Mouse (Mus musculus) erythroblast, embryonic 14.5 days (primary cell): Measurements from ENCODE around the gene Pdzd8. TPM values are rescaled to one million over a fixed set of nuclear protein-coding genes. Genes with fewer than 3 reads are reported as not detected.

Experiments used
- H3K27me3 ChIP-seq: 2 replicates; pipeline ENCODE4 v1.6.1; 2012; ENCODE audit warnings: inconsistent platforms; ENCODE audit not compliant: control insufficient read depth
- H3K36me3 ChIP-seq: 2 replicates; pipeline ENCODE4 v1.6.1; 2012; ENCODE audit warnings: mild to moderate bottlenecking, inconsistent platforms; ENCODE audit not compliant: control insufficient read depth
- H3K4me1 ChIP-seq: 2 replicates; pipeline ENCODE4 v1.6.1; 2012; ENCODE audit warnings: inconsistent platforms; ENCODE audit not compliant: control insufficient read depth
- H3K4me3 ChIP-seq: replicated peaks from 2 replicates; pipeline ENCODE3; 2012; ENCODE audit warnings: moderate library complexity, mild to moderate bottlenecking, inconsistent platforms
- H3K9me3 ChIP-seq: 2 replicates; pipeline ENCODE4 v1.6.1; 2012; ENCODE audit warnings: low read length, inconsistent platforms, mixed read lengths; ENCODE audit not compliant: control insufficient read depth
- GATA1 ChIP-seq: IDR thresholded peaks from 2 replicates; pipeline ENCODE4 v1.6.1; 2012; ENCODE audit warnings: low read length, inconsistent platforms, mixed read lengths
- TAL1 ChIP-seq: IDR thresholded peaks from 3 replicates; pipeline ENCODE4 v1.6.1; 2012; ENCODE audit warnings: low read length, inconsistent platforms, mixed read lengths
- polyA plus RNA-seq: library from polyadenylated mRNA; stranded (reverse); fragments of >175 nt; gene quantifications from 2 replicates; pipeline ENCODE4 v1.2.3, GENCODE M21; 2012

Gene Pdzd8
- polyA plus RNA-seq, 1 experiment, result 0.36 TPM

- no peaks in the 10 kb centered on the region for H3K36me3 ChIP-seq
- TF ChIP-seq GATA1 (no peak), TAL1 (no peak)
- H3K4me3 ChIP-seq, result no peak overlapping the region
- H3K9me3 ChIP-seq, result no peaks in the 10 kb centered on the region
- peaks cover 24% of the 10 kb centered on the region for H3K27me3 ChIP-seq
- H3K4me1 ChIP-seq, result peaks cover 9% of the 10 kb centered on the region
Observed at GRCm38 (mm10) chr19:59265907-59266306, 79.7 kb downstream of the Pdzd8 start.

DNA sequence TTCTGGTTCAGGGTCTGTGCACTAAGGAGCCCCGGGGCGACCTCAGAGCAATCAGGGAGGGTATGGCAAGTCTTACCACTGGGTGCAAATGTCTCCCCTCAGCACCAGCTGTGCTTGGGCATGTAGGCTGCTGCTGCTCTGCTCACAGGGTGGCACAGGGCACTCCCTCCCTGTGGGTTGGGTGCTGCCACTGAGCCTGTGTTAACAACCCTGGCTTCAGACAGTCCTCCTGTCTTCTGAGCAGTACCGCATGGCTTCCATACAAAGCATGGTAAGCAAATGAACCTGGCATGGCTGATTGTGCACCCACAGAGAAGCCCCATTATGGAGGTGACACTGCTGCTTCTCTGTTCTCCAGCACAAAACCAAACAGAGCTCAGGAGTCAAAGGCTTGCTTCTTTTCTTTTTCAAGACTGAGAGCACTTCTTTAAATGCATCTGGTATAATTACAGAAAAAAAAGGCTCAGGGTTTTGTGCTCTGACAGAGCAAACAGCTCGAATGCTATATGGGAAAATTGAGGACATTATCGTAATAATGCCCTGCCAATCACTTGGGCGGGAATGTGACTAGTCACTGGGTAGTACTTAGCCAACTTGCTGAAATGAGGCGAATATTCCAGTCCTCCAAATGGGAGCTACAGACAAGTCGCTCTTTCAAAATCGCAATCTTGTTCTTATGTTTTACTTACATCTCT, 80.6 kb downstream of the Pdzd8 start:
- Histone ChIP-seq H3K36me3 (no peaks in the 10 kb centered on the region), H3K4me3 (no peak overlapping the region), H3K4me1 (peaks cover 12% of the 10 kb centered on the region), H3K9me3 (no peaks in the 10 kb centered on the region), H3K27me3 (peaks cover 33% of the 10 kb centered on the region)
- TF ChIP-seq GATA1 (no peak), TAL1 (no peak)

GRCm38 (mm10) chr19:59263171-59263570, 82.4 kb downstream of the Pdzd8 start:
- H3K4me3 ChIP-seq, result no peak overlapping the region

GRCm38 (mm10) chr19:59261604-59262003, 84.0 kb downstream of the Pdzd8 start:
- Histone ChIP-seq H3K9me3 (peaks cover 2% of the 10 kb centered on the region; the same call in 1 of the 2 replicates), H3K4me1 (peaks cover 12% of the 10 kb centered on the region), H3K36me3 (no peaks in the 10 kb centered on the region), H3K4me3 (peak overlapping the region; percentile 35), H3K27me3 (peaks cover 40% of the 10 kb centered on the region)
- TF ChIP-seq TAL1 (no peak), GATA1 (no peak)

More at GRCm38 (mm10) chr19:59263171-59263570, 82.4 kb downstream of the Pdzd8 start:
- Histone ChIP-seq H3K4me1 (peaks cover 12% of the 10 kb centered on the region), H3K9me3 (no peaks in the 10 kb centered on the region), H3K27me3 (peaks cover 40% of the 10 kb centered on the region), H3K36me3 (no peaks in the 10 kb centered on the region)
- TF ChIP-seq TAL1 (no peak), GATA1 (no peak)

DNA sequence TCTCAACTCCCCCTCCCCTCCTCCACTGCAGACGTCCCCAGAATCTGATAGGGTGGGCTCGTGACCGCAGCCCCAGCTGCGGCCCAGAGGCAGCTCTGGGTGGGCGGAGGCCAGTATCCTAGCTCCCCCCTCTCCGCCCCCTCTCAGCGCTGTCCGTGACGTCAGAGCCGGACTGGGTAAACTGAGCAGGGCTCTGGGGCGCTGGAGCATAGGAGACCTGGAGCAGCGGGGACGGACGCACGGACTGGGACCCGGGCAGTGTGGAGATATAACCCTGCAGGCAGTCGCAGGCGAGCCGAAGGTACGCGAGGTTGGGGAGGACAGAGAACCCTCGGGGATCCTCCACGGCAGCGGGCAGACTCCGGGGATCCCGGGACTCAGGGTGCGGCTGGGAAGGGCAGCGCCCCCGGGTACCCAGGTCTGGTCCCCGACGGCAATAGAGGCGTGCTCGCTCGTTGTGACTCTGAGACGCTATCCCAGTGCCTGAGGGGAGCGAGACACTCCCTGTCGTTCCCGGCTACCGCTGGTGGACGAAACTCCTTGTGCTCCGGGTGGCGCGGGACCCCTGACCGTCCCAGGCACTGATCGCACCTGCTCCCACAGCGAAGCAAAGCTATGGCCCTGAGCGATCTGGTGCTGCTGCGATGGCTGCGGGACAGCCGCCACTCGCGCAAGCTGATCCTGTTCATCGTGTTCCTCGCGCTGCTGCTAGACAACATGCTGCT, 84.7 kb downstream of the Pdzd8 start, which contains the start of gene Slc18a2:
Gene Slc18a2, plus strand, starts transcription at position 179 of the 725 bp plus-strand sequence.
- H3K9me3 ChIP-seq, result peaks cover 2% of the 10 kb centered on the region; the same call in 1 of the 2 replicates
- TF ChIP-seq GATA1 (no peak), TAL1 (no peak)
- no peaks in the 10 kb centered on the region for H3K36me3 ChIP-seq
- peak within 1 kb of the TSS; percentile 35 for H3K4me3 ChIP-seq
- peaks cover 40% of the 10 kb centered on the region for H3K27me3 ChIP-seq
- H3K4me1 ChIP-seq, result peaks cover 12% of the 10 kb centered on the region

- Histone ChIP-seq H3K27me3 (peaks cover 39% of the 10 kb centered on the region), H3K36me3 (no peaks in the 10 kb centered on the region), H3K4me3 (no peak overlapping the region), H3K4me1 (peaks cover 12% of the 10 kb centered on the region), H3K9me3 (peaks cover 2% of the 10 kb centered on the region; the same call in 1 of the 2 replicates)
- no peak for TF ChIP-seq TAL1
- TF ChIP-seq GATA1, result no peak
Observed at GRCm38 (mm10) chr19:59259633-59260032, 85.9 kb downstream of the Pdzd8 start.

DNA sequence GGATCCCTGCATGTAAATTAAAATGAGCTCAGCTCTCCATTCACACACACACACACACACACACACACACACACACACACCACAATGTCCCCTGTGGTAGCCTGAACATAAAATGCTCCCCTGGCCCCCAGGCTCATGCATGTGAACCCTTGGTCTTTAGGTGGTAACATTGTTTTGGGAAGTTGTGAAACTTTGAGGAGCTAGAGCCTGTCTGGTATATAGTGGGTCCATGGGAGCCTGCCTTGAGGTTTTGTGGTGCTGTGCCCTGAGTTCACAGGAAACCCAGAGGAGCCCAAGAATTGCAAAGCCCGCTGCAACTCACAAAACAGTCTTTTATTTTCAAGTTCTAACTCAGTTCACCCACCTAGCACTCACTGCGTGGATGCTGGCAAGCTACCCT, 92.9 kb downstream of the Pdzd8 start:
- TF ChIP-seq TAL1 (no peak), GATA1 (no peak)
- H3K4me3 ChIP-seq, result no peak overlapping the region
- H3K4me1 ChIP-seq, result no peaks in the 10 kb centered on the region
- H3K9me3 ChIP-seq, result peaks cover 2% of the 10 kb centered on the region; the same call in 1 of the 2 replicates
- no peaks in the 10 kb centered on the region for H3K36me3 ChIP-seq
- no peaks in the 10 kb centered on the region for H3K27me3 ChIP-seq

GRCm38 (mm10) chr19:59248553-59249286, 96.9 kb downstream of the Pdzd8 start:
- no peak for TF ChIP-seq TAL1
- TF ChIP-seq GATA1, result no peak
- Histone ChIP-seq H3K4me1 (no peaks in the 10 kb centered on the region), H3K36me3 (no peaks in the 10 kb centered on the region), H3K27me3 (no peaks in the 10 kb centered on the region), H3K4me3 (no peak overlapping the region), H3K9me3 (no peaks in the 10 kb centered on the region)

DNA sequence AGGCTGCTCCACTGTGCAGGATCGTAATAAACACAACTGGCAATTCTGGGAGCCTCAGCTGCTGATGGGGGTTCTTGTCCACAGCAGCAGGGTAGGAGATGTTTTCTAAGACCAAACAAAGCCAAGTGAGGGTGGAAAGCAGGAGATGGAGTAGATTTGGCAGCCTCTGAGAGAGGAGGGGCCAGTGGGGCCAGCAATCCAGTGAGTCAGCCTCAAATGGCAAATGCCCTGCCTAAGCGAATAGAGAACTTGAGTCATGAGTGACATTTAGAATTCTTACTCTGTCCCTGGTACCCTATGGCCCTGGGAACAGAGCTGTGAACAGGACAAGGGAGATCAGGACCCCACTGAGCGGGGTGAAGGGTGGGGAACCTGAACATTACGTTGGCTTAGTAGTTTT, 97.4 kb downstream of the Pdzd8 start:
- Histone ChIP-seq H3K4me1 (no peaks in the 10 kb centered on the region), H3K4me3 (no peak overlapping the region), H3K36me3 (no peaks in the 10 kb centered on the region), H3K9me3 (no peaks in the 10 kb centered on the region), H3K27me3 (no peaks in the 10 kb centered on the region)
- no peak for TF ChIP-seq TAL1
- no peak for TF ChIP-seq GATA1

Other genes starting within 250 kb of the Pdzd8 start
- not detected in 2 replicates for gene Vax1, start 175.7 kb downstream of the Pdzd8 start, polyA plus RNA-seq
- not detected in 2 replicates for gene Kcnk18, start 126.6 kb downstream of the Pdzd8 start, polyA plus RNA-seq
- gene Slc18a2, start 84.9 kb downstream of the Pdzd8 start, polyA plus RNA-seq, result not detected in 2 replicates
- 3.5 and 7.4 TPM in 2 replicates for gene Rps12-ps3, start 23.5 kb downstream of the Pdzd8 start, polyA plus RNA-seq
- not detected in 2 replicates for gene Emx2, start 112.6 kb upstream of the Pdzd8 start, polyA plus RNA-seq